Mouse (Mus musculus) layer of hippocampus, postnatal 14 days (tissue): Measurements from ENCODE around the gene Stra6l. TPM values are rescaled to one million over a fixed set of nuclear protein-coding genes. Genes with fewer than 3 reads are reported as not detected.

Experiments used
- DNase-seq, 2 experiments: peaks; one replicate each; pipeline ENCODE4 v3.0.0; 2021 to 2022; ENCODE audit warnings: low spot score in 2 of 2, mixed read lengths in 1 of 2
- total RNA-seq, 2 experiments: library from RNA; stranded (reverse); gene quantifications; 2 replicates each; pipeline ENCODE4 v1.2.3; 2021

The Stra6l gene
- total RNA-seq, 2 experiments from 2014 or later, result not detected

GRCm38 (mm10) chr4:45833461-45833860, 15.0 kb upstream of the Stra6l start:
- no peak for DNase-seq

- DNase-seq, result no peak
Measured at GRCm38 (mm10) chr4:45844355-45844754, 4.1 kb upstream of the Stra6l start.

GRCm38 (mm10) chr4:45846263-45846662, 2.2 kb upstream of the Stra6l start:
- DNase-seq, result no peak

GRCm38 (mm10) chr4:45848825-45849156, 327 bp downstream of the Stra6l start:
- no peak for DNase-seq

- no peak for DNase-seq
Measured at GRCm38 (mm10) chr4:45849419-45849818, 955 bp downstream of the Stra6l start.

- DNase-seq, result no peak
Measured at GRCm38 (mm10) chr4:45851640-45852051, 3.2 kb downstream of the Stra6l start.

GRCm38 (mm10) chr4:45853496-45854246, 5.2 kb downstream of the Stra6l start:
- DNase-seq, result no peak

- peak; percentile 80 to 85 for DNase-seq
Measured at GRCm38 (mm10) chr4:45855803-45856424, 7.5 kb downstream of the Stra6l start.

GRCm38 (mm10) chr4:45861160-45861559, 12.7 kb downstream of the Stra6l start:
- DNase-seq, result no peak

- DNase-seq, result no peak
Measured at GRCm38 (mm10) chr4:45867416-45867815, 19.0 kb downstream of the Stra6l start.

- no peak for DNase-seq
Measured at GRCm38 (mm10) chr4:45869021-45869815, 20.8 kb downstream of the Stra6l start.

GRCm38 (mm10) chr4:45872147-45872546, 23.7 kb downstream of the Stra6l start:
- DNase-seq, result no peak

GRCm38 (mm10) chr4:45878929-45879328, 30.5 kb downstream of the Stra6l start:
- peak; percentile 12 to 37 for DNase-seq

GRCm38 (mm10) chr4:45882521-45882920, 34.1 kb downstream of the Stra6l start:
- DNase-seq, result no peak

- DNase-seq, result no peak
Measured at GRCm38 (mm10) chr4:45883250-45883649, 34.8 kb downstream of the Stra6l start.

GRCm38 (mm10) chr4:45889487-45889886, 41.0 kb downstream of the Stra6l start:
- DNase-seq, result no peak

GRCm38 (mm10) chr4:45890066-45890761, 41.8 kb downstream of the Stra6l start, which contains the start of gene Ccdc180:
Gene Ccdc180 (plus strand): TSS chr4:45890303.
- peak; percentile 9 to 26 for DNase-seq

GRCm38 (mm10) chr4:45896425-45897081, 48.1 kb downstream of the Stra6l start:
- no peak for DNase-seq

GRCm38 (mm10) chr4:45898413-45898812, 49.9 kb downstream of the Stra6l start:
- DNase-seq, result no peak

GRCm38 (mm10) chr4:45909256-45909655, 60.8 kb downstream of the Stra6l start:
- DNase-seq, result no peak

- DNase-seq, result no peak
Measured at GRCm38 (mm10) chr4:45909924-45910323, 61.5 kb downstream of the Stra6l start.
